Mouse (Mus musculus): ENCODE results near the gene Orai3. TPM values are rescaled to one million over a fixed set of nuclear protein-coding genes. Genes with fewer than 3 reads are reported as not detected.

The Orai3 gene
- polyA plus RNA-seq, 1 experiment from 2014 or later = 25.8 TPM

- DNase-seq (ENCODE audit: low read depth, low spot score) = no peak
- no peak for TF ChIP-seq CTCF (IDR thresholded peaks at IDR 0.05)
- in situ Hi-C loops (cut with MboI; ENCODE audit: low pct_unique_long_range_greater_than_20kb) = no loop called here
- no peaks in the 10 kb centered on the region for H3K27me3 ChIP-seq
- ATAC-seq = no peak
- CTCF ChIA-PET = interaction anchor here (0.8 to 1.8 kb wide), 4 partner anchors 8 to 92 kb away, joined by 3 to 7 read pairs (median 4); no protein-coding TSS in a partner anchor
- POLR2A ChIA-PET = interaction anchor here (0.6 kb wide), 1 partner anchor 252 kb away, joined by 5 read pairs; no protein-coding TSS in a partner anchor
Observed at GRCm38 (mm10) chr7:127760478-127760877, 9.1 kb upstream of the Orai3 start.

DNA sequence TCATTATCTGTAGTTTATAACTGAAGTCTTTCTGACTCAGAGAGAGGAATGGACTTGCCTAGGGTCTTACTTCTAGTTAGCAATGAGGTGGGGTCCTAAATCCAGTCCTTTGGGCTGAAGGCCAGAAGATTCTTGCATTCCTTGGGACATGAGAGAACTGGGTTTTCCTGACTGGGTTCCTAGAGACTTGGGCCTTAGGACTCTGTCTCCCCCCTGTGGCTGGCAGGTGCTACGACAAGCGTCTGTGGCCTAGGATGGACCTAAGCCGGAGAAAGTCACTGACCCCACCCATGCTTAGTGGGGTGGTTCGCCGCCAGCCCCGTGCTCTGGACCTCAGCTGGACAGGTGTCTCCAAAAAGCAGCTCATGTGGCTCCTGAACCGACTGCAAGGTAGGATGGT is 8.6 kb upstream of the Orai3 start:
- DNase-seq (ENCODE audit: low read depth, low spot score) = no peak

DNA sequence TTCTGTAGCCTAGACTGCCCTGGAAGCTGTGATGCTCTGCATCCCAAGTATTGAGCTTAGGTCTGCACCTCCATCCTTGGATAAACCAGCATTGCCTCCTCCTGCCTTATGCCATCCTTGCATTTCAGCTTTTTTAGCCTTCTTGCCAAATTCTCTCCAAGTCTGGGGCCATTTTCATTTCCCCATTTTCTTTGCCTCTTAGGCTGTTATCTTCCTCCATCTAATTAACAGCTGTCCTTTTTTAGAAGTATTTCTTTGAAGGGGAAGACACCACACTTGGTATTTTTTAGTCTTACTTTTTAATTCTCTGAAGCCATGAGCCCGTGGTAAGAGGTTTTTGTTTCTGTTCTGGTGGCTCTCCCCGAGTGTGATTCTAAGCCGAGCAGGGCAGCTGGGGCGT is 6.0 kb upstream of the Orai3 start:
- no peak for TF ChIP-seq CTCF (IDR thresholded peaks at IDR 0.05)
- CTCF ChIA-PET = interaction anchor here (0.8 to 2.1 kb wide), 3 partner anchors 9 to 89 kb away, joined by 3 to 12 read pairs (median 4); no protein-coding TSS in a partner anchor
- in situ Hi-C loops (cut with MboI; ENCODE audit: low pct_unique_long_range_greater_than_20kb) = no loop called here
- POLR2A ChIA-PET = interaction anchor here (0.6 to 2.2 kb wide), 2 partner anchors 10 to 48 kb away, joined by 4 to 8 read pairs; no protein-coding TSS in a partner anchor
- ATAC-seq (no peak), DNase-seq (ENCODE audit: low read depth, low spot score) (no peak)
- H3K27me3 ChIP-seq = no peaks in the 10 kb centered on the region

More for the DNA sequence above, 8.6 kb upstream of the Orai3 start:
- no peaks in the 10 kb centered on the region for H3K27me3 ChIP-seq
- in situ Hi-C loops (cut with MboI; ENCODE audit: low pct_unique_long_range_greater_than_20kb) = no loop called here
- ChIA-PET CTCF (interaction anchor here (0.8 to 1.8 kb wide), 3 partner anchors 10 to 92 kb away, joined by 3 to 7 read pairs (median 6); no protein-coding TSS in a partner anchor), POLR2A (interaction anchor here (0.6 kb wide), 1 partner anchor 253 kb away, joined by 5 read pairs; no protein-coding TSS in a partner anchor)
- ATAC-seq = peak; percentile 47
- peak; percentile 95 for TF ChIP-seq CTCF (IDR thresholded peaks at IDR 0.05)

- ATAC-seq (no peak), DNase-seq (ENCODE audit: low read depth, low spot score) (no peak)
- TF ChIP-seq CTCF (IDR thresholded peaks at IDR 0.05) = no peak
- ChIA-PET POLR2A (no interaction called here), CTCF (no interaction called here)
- in situ Hi-C loops (cut with MboI; ENCODE audit: low pct_unique_long_range_greater_than_20kb) = no loop called here
- H3K27me3 ChIP-seq = no peaks in the 10 kb centered on the region
Observed at GRCm38 (mm10) chr7:127765756-127766155, 3.9 kb upstream of the Orai3 start.

DNA sequence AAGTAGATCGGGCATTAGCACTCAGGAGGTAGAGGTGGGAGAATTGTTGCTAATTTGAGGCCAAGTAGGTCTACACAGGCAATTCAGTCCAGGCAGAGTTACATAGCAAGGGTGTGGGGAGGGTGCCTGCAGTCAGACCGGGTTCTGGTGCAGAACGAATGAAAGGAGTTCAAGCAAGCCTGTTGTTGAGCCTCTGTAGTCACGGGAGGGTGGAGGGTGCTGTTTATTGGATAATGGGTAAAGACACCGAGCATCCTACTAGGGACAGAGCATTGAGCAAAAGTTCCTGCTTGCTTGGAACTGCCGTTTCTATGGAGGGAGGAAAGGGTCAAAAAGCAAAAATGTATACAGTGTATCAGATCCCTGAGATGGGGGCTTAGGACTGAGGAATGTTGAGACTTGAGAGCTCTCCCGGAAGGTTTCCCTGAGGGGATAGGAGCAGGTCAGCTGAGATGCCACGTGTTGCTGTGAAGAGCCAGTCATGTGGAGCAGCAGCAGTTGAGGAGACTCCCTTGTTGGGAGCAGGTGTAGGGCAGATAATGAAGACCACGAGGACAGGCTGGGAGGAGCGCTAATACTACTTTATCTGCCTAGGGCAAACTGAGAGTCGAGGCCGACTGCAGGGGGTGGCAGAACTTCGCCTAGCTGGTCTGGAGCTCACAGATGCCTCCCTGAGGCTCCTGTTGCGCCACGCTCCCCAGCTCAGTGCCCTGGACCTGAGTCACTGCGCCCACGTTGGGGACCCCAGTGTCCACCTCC is 2.6 kb upstream of the Orai3 start:
- no peak for TF ChIP-seq CTCF (IDR thresholded peaks at IDR 0.05)
- in situ Hi-C loops (cut with MboI; ENCODE audit: low pct_unique_long_range_greater_than_20kb) = no loop called here
- ATAC-seq = no peak
- ChIA-PET CTCF (no interaction called here), POLR2A (interaction anchor here (0.7 kb wide), 1 partner anchor 85 kb away, joined by 3 read pairs; no protein-coding TSS in a partner anchor)
- H3K27me3 ChIP-seq = no peaks in the 10 kb centered on the region
- DNase-seq (ENCODE audit: low read depth, low spot score) = no peak

DNA sequence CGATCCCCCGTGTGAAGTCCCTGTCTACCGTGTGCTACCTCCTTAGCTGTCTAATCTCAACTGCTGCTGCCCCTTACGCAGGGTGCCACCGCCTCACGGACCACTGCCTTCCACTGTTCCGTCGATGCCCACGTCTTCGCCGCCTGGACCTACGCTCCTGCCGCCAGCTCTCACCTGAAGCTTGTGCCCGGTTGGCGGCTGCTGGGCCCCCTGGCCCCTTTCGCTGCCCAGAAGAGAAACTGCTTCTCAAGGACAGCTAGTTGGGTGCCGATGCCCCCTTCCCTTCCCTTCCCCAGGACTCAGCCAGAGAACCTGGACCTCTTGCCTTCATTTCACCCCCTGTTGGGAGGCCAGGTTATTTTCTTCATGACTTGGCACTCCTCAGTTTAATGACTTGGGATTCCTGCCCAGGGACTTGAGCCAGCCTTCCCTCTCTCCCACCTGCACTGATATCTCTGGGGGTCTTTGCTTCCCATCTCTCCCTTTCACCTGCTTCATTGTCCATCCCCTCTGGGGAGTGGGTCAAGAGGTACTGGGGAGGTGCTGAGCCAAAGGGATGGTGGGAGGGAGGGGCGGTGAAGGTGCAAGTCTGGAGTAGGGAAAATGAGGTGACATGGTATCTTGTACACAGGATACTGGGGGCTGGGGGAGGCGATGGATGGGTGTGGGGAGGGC is 1.8 kb upstream of the Orai3 start:
- no peak for DNase-seq (ENCODE audit: low read depth, low spot score)
- H3K27me3 ChIP-seq = no peaks in the 10 kb centered on the region
- TF ChIP-seq CTCF (IDR thresholded peaks at IDR 0.05) = no peak
- in situ Hi-C loops (cut with MboI; ENCODE audit: low pct_unique_long_range_greater_than_20kb) = no loop called here
- CTCF ChIA-PET = interaction anchor here (1.2 kb wide), 1 partner anchor 8 kb away, joined by 3 read pairs; no protein-coding TSS in a partner anchor
- POLR2A ChIA-PET = interaction anchor here (0.7 kb wide), 1 partner anchor 84 kb away, joined by 3 read pairs; no protein-coding TSS in a partner anchor
- no peak for ATAC-seq

- ATAC-seq (no peak), DNase-seq (ENCODE audit: low read depth, low spot score) (no peak)
- CTCF ChIA-PET = interaction anchor here (0.7 to 1.2 kb wide), 2 partner anchors 9 to 16 kb away, joined by 3 to 4 read pairs; no protein-coding TSS in a partner anchor
- POLR2A ChIA-PET = interaction anchor here (0.6 kb wide), 1 partner anchor 19 kb away, joined by 3 read pairs; no protein-coding TSS in a partner anchor
- no peaks in the 10 kb centered on the region for H3K27me3 ChIP-seq
- in situ Hi-C loops (cut with MboI; ENCODE audit: low pct_unique_long_range_greater_than_20kb) = no loop called here
- TF ChIP-seq CTCF (IDR thresholded peaks at IDR 0.05) = no peak
Observed at GRCm38 (mm10) chr7:127768346-127768996, 1.1 kb upstream of the Orai3 start.

GRCm38 (mm10) chr7:127768997-127769593 is 520 bp upstream of the Orai3 start:
- no peak for DNase-seq (ENCODE audit: low read depth, low spot score)
- POLR2A ChIA-PET = interaction anchor here (0.6 kb wide), 1 partner anchor 20 kb away, joined by 3 read pairs; no protein-coding TSS in a partner anchor
- no peak for TF ChIP-seq CTCF (IDR thresholded peaks at IDR 0.05)
- CTCF ChIA-PET = interaction anchor here (0.7 to 1.2 kb wide), 2 partner anchors 9 to 16 kb away, joined by 3 to 4 read pairs; no protein-coding TSS in a partner anchor
- ATAC-seq = peak; percentile 77
- H3K27me3 ChIP-seq = no peaks in the 10 kb centered on the region
- in situ Hi-C loops (cut with MboI; ENCODE audit: low pct_unique_long_range_greater_than_20kb) = no loop called here

- ChIA-PET POLR2A (interaction anchor here (0.8 to 1.2 kb wide), 2 partner anchors 16 to 30 kb away, joined by 3 to 4 read pairs; partner anchors contain the start of gene Hsd3b7), CTCF (interaction anchor here (1.2 to 1.3 kb wide), 4 partner anchors 10 to 166 kb away, joined by 3 to 7 read pairs (median 4); partner anchors contain the start of gene Hsd3b7)
- TF ChIP-seq CTCF (IDR thresholded peaks at IDR 0.05) = no peak
- DNase-seq (ENCODE audit: low read depth, low spot score) (no peak), ATAC-seq (peak; percentile 47)
- in situ Hi-C loops (cut with MboI; ENCODE audit: low pct_unique_long_range_greater_than_20kb) = no loop called here
- no peaks in the 10 kb centered on the region for H3K27me3 ChIP-seq
Observed at GRCm38 (mm10) chr7:127770039-127770905, 657 bp downstream of the Orai3 start.
